Mouse (Mus musculus) brown adipose tissue, adult 24 weeks (tissue): ENCODE measurements around the gene Wfdc21. TPM values are rescaled to one million over a fixed set of nuclear protein-coding genes. Genes with fewer than 3 reads are reported as not detected.

Experiments used
- H3K27ac ChIP-seq: fragments of 200-500 bp; replicated peaks from 2 replicates; pipeline ENCODE4 v1.5.1; 2012; ENCODE audit warnings: low read depth, mild to moderate bottlenecking, low read length
- H3K4me1 ChIP-seq: fragments of 200-500 bp; 2 replicates; pipeline ENCODE4 v1.6.1; 2012; ENCODE audit warnings: low read length, mixed read lengths; ENCODE audit not compliant: control insufficient read depth, insufficient read depth, insufficient read length
- H3K4me3 ChIP-seq: fragments of 200-500 bp; 2 replicates; pipeline ENCODE4 v1.5.1; 2012; ENCODE audit warnings: low read depth, mild to moderate bottlenecking, low read length, moderate library complexity; ENCODE audit not compliant: insufficient read depth
- polyA plus RNA-seq: library from polyadenylated mRNA; stranded (reverse); fragments of >200 nt; gene quantifications from 2 replicates; pipeline ENCODE4 v1.2.4, GENCODE M21; 2012; ENCODE audit not compliant: missing spikeins, insufficient read depth, insufficient read length

The Wfdc21 gene
- polyA plus RNA-seq, 1 experiment = 18.4 TPM

DNA sequence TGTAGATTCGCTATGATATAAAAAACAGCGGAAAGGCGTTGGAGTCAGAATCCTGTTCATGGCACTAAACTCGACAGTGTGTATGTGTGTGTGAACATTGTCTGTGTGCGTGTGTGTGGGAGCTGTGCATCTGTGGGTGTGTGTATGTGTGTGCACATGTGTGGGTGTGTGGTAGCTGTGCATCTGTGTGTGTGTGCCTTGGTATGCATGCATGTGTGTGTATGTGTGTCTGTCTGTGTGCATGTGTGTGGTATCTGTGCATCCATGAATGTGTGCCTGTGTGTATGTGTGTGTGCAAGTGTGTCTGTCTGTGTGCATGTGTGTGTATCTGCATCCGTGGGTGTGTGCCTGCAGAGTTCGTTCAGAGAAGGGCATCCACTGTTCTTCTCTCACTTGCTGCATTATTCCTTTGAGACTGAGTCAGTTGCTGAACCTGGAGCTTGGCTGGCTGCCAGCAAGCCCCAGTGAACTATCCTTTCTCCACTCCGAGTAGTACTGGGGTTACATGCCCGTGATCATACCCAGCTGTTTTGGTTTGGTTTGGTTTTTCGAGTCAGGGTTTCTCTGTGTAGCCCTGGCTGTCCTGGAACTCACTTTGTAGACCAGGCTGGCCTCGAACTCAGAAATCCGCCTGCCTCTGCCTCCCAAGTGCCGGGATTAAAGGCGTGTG lies 37.3 kb downstream of the Wfdc21 start:
- Histone ChIP-seq H3K4me3 (no peak overlapping the region), H3K4me1 (peaks cover 3% of the 10 kb centered on the region; the same call in 1 of the 2 replicates), H3K27ac (no peak overlapping the region)

DNA sequence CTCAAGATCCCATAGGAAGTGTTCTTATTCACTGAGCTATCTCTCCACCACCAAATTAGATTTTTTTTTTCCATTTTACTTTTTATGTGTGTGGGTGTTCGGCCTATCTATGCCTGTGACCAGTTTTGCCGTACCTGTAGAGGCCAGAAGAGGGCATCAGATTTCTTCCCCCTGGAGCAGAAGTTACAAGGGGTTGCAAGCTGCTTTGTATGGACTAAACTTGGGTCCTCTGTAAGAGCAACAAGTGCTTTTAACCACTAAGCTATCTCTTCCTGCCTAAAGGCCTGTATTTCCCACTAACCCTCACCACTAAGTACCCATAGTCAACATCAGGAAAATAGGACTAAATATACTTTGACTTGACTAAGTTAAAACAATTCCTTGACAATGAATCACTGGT lies 37.9 kb downstream of the Wfdc21 start:
- H3K4me3 ChIP-seq = no peak overlapping the region
- peaks cover 3% of the 10 kb centered on the region; the same call in 1 of the 2 replicates for H3K4me1 ChIP-seq
- H3K27ac ChIP-seq = no peak overlapping the region

DNA sequence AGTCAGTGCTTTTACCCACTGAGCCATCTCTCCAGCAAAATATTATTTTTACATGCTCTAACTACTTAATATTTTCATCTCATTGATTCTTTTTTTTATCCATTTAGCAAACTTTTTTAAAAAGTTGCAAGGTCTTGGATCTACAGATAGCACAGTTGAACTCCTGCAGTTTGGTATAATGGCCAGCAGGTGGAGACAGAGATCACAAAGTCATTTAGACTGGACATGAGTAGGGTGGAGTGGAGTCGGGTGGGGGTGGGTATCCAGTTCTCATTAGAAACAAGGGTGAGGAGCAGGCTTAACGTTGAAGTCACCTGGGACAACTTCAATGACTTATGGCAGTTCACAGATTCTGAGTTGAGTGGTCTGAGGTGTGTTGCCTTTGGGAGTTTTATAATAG lies 38.6 kb downstream of the Wfdc21 start:
- no peak overlapping the region for H3K4me3 ChIP-seq
- peaks cover 3% of the 10 kb centered on the region; the same call in 1 of the 2 replicates for H3K4me1 ChIP-seq
- H3K27ac ChIP-seq = no peak overlapping the region

DNA sequence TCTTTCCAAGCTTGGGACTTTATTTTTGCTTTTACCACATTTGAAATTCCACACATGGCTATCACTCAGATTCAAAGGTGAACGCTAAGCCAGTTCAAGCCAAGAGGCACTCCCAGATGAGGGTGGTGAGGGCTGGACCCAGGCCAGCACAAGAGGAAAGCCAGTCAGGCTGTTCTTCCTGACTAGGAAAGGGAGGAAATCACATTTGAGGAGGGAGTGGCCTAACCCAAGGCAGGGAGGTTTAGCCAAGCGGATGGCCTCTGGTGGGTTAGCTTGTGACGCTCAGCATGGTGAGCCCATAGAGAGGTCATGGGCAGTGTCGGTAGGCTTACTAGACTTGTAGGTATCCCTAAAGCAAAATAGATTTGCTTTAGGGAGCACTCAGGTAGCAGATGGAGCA lies 40.1 kb downstream of the Wfdc21 start:
- peaks cover 3% of the 10 kb centered on the region; the same call in 1 of the 2 replicates for H3K4me1 ChIP-seq
- no peak overlapping the region for H3K4me3 ChIP-seq
- no peak overlapping the region; the same call in 1 of the 2 replicates for H3K27ac ChIP-seq

DNA sequence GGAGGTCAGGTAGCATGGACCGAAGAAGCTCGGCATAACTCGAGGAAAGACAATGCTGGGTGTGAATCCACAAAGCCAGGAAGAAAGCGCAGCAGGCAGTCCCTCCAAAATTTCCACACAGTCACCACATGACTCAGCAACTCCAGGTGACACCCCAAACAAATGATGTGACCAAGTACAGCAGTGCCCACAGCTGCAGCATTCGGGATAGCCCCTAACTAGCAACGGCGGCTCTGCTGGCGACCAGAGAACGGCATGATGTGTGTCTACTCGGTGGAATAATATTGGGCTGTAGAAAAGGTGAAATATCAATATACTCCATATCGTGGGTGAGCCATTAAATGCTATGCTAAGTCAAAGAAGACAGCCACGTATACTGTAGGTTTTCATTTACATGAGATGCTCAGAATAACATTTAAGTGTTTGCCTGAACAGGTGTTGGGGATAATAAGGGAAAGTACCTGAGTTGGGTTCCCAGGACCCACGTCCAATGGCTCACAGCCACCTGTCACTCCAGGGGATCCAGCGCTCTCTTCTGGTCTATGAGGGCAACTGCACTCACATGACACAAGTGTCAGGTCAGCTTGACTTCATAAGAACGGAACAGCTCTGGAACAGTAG lies 40.8 kb downstream of the Wfdc21 start:
- peaks cover 3% of the 10 kb centered on the region; the same call in 1 of the 2 replicates for H3K4me1 ChIP-seq
- no peak overlapping the region for H3K27ac ChIP-seq
- no peak overlapping the region for H3K4me3 ChIP-seq

DNA sequence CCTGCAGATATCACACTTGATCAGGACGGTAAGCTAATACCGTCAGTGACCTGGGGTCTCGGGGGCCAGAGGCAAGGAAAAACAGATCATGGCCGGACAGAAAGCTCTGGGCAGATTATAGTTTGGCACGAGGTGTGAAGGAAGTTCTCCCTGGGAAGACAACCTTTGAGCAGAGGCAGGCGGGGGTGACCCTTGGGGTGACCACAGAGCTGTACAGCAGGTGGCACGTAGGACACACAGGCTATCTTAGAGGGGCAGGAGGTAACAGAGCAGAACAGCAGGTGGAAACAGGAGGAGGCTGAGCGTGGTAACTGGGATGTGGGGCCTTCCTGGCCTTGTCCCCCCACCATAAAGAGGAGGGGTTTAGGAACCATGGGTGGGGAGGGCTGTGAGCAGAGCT lies 41.6 kb downstream of the Wfdc21 start:
- peaks cover 3% of the 10 kb centered on the region; the same call in 1 of the 2 replicates for H3K4me1 ChIP-seq
- H3K4me3 ChIP-seq = no peak overlapping the region
- H3K27ac ChIP-seq = no peak overlapping the region

DNA sequence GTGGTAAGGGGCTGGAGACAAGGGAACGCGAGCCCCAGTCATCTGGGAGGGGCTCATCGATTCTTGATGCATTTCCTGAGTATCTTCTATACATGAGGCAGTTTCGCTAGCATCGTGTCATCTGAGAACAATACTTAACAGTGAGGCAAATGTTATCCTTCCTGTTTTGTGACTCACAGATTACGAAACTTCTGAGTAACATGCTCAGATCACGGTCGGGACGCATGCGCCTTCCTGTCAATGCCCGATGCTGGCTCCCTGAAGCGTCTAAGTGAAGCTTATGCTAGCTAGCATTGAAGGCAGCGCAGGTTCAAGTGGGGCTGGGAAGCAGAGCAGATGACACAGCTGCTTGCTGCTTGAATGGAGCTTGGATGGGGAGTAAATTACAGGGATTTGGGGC lies 42.5 kb downstream of the Wfdc21 start:
- H3K27ac ChIP-seq = no peak overlapping the region
- peaks cover 3% of the 10 kb centered on the region; the same call in 1 of the 2 replicates for H3K4me1 ChIP-seq
- H3K4me3 ChIP-seq = no peak overlapping the region

DNA sequence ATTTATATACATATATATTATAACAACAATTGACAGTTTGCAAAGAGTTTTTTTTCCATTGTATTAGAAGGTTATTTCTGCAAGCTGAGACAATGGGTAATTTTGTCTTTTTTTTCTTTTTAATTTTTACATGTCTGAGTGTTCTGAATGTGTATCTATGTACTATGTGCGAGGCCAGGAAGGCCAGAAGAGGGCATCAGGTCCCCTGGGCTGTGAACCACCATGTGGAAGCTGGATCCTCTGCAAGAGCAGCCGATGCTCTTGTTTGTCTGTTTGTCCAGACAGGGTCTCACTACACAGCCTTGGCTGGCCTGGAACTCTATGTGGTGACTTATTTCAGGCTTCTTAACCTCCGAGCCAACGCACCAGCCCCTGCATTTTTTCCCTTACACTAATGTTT lies 44.4 kb downstream of the Wfdc21 start:
- Histone ChIP-seq H3K27ac (no peak overlapping the region), H3K4me1 (peaks cover 3% of the 10 kb centered on the region; the same call in 1 of the 2 replicates), H3K4me3 (no peak overlapping the region)

DNA sequence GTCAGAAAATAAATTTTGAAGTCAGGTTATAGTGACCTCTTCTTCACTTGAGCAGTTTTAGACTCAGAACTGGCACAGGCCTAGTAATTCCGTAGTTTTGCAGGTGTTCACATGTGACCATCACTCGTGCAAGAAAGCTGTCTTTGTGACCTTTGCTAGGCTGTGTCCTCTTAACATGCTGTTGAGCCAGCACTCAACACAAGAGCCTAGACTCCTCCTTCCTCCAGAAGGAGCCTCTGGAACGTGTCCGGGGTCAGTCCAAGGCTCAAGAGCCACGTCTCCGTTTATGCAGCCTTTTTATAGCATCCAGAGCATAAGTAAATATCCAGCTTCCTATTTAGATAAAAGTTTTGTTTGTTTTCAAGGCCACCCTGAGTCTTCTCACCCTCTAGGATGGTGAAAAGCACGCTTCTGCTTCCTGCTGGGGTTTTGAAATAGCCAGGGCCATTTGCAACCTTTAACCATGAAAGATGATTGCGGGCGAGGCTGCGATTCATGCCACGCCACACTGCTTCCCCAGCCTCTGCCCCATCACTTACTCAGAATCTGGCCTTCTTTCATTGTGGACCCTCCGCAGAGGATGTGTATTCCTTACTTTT lies 45.7 kb downstream of the Wfdc21 start:
- no peak overlapping the region for H3K4me3 ChIP-seq
- no peaks in the 10 kb centered on the region for H3K4me1 ChIP-seq
- no peak overlapping the region for H3K27ac ChIP-seq

DNA sequence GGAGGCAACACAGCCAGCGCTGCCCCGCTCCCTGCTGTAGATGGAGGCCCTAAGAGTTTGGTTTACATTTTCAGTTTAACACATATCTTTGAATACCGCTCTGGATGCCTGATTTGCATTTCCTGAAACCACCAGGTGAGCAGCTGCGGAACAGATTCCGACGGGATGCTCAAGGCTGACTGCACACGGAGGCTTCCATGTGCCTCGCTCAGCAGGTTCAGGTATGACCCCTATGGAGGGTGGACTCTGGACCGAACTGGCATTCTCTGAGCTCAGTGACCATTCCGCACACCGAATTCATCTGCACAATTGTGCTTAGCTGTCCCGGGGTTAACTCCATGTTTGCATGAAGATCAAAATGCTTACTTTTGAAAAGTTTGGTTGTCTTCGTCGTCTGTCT lies 46.5 kb downstream of the Wfdc21 start:
- no peak overlapping the region for H3K27ac ChIP-seq
- no peak overlapping the region for H3K4me3 ChIP-seq
- H3K4me1 ChIP-seq = no peaks in the 10 kb centered on the region

DNA sequence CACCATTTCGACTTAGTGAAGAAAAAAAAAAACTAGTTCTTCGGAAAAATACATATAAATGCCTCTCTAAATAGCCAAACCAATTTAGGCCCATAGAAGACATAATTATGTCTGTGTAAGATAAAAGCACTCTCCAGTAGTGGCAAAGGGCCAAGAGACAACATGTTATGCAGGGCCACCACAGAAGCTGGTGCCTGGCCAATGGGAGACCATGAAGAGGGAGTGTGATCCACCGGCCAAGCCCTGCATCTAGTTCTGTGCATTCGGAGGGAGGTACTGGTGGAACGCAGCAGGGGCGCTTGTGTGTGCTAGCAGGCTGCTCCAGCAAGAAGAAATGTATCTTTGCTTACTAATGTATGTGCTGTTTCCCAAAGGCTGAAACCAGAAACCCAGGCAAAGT lies 49.4 kb downstream of the Wfdc21 start:
- no peaks in the 10 kb centered on the region for H3K4me1 ChIP-seq
- no peak overlapping the region for H3K27ac ChIP-seq
- H3K4me3 ChIP-seq = no peak overlapping the region

DNA sequence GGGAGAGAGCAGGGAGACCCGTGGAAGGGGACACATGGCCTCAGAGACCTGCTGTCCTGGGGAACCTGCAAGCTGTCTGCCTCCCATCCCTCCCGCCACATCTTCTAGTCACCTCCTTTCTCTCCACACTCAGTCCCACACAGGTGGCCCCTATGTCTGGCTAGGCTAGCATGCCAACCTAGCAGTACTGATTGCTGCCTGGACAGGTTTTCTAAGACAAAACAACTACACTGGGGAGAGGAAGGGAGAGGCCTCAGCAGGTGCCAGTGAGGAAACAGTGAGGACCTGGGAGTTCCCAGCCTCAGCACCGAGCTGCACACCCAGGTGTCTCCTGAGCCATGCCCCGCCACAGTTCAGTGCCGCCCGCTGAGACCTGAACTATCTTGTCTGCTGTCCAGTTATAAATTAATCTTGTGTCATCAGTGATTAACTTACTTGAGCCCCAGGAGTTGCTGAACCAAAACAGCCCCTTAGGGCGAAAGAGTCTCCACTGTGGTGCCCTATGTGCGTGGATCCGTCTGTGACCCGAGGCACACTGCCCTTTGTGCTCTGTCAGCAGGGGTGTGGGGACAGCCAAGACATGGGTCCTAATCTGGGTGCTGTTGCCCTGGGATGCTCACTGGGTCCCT lies 50.4 kb downstream of the Wfdc21 start:
- Histone ChIP-seq H3K4me1 (no peaks in the 10 kb centered on the region), H3K4me3 (no peak overlapping the region), H3K27ac (no peak overlapping the region)

DNA sequence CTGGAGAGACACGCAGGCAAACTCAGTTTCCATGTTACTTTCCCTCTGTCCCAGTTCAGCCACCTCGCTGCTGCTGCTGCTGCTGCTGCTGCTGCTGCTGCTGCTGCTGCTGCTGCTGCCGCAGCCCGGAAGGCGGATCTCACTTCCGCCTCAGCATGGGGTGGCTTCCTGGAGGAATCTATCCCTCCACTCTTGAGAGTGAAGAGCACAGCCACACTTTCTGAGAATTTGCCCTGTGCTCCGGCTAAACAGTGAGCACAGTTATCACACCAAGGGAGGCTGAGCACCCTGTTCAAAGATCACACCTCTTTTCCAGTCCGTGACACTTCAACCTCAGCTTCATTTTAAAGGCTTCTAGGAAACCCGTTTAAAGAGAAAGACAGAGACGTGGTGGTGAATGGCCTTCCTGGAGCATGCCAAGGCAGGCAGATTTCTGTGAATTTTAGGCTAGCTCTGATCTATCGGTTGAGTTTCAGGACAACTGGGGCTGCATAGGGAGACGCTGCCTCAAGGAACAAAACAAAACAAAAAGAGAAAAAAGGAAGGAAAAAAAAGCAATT lies 53.2 kb downstream of the Wfdc21 start:
- no peak overlapping the region for H3K4me3 ChIP-seq
- H3K27ac ChIP-seq = no peak overlapping the region
- H3K4me1 ChIP-seq = no peaks in the 10 kb centered on the region

DNA sequence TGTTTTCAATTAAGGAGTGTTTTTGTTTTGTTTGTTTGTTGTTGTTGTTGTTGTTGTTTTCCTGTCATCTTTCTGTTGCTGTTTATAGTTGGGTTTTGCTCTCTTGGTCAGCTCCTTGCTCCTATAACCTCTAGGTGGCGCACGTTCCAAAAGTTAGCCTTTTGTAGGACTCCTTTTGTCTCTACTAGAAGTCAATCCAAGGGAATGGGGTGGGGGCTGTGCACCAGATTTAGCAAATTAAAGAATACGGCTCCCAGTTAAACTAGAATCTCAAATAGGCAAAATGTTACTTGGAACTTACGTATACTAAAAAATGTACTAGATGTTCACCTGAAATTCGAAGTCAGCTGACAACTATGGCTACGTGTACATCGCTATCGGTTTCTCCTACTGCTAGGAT lies 55.4 kb downstream of the Wfdc21 start:
- Histone ChIP-seq H3K4me1 (no peaks in the 10 kb centered on the region), H3K4me3 (no peak overlapping the region), H3K27ac (no peak overlapping the region)
